Mouse (Mus musculus) macrophage (primary cell): Measurements from ENCODE around the gene Kcnk4. TPM values are rescaled to one million over a fixed set of nuclear protein-coding genes. Genes with fewer than 3 reads are reported as not detected.

Source experiments
- H3K27ac ChIP-seq: fragments of 350-480 bp; formaldehyde crosslinking; 2 replicates; pipeline ENCODE4 v1.9.0; 2021
- H3K36me3 ChIP-seq: fragments of 350-480 bp; formaldehyde crosslinking; 2 replicates; pipeline ENCODE4 v1.9.0; 2021; ENCODE audit errors: inconsistent target
- H3K4me3 ChIP-seq: fragments of 350-480 bp; formaldehyde crosslinking; 2 replicates; pipeline ENCODE4 v1.9.0; 2021; ENCODE audit errors: inconsistent target
- H3K79me2 ChIP-seq: fragments of 350-480 bp; formaldehyde crosslinking; 2 replicates; pipeline ENCODE4 v1.9.0; 2021; ENCODE audit errors: inconsistent target
- WGBS: methylation state at CpG from one replicate; pipeline ENCODE4 v1.1.7; 2026; ENCODE audit warnings: inconsistent platforms; ENCODE audit not compliant: missing documents; 5-methylcytosine and 5-hydroxymethylcytosine counted together
- polyA plus RNA-seq: library from polyadenylated mRNA; stranded (reverse); fragments of 250-400 nt; gene quantifications from 3 replicates; pipeline ENCODE4 v1.2.4, GENCODE M21; 2018; ENCODE audit warnings: inconsistent platforms

The Kcnk4 gene
- polyA plus RNA-seq, 1 experiment from 2014 or later = not detected

- Histone ChIP-seq H3K79me2 (peaks cover 62% of the 10 kb centered on the region), H3K36me3 (peaks cover 11% of the 10 kb centered on the region; the same call in 1 of the 2 replicates), H3K27ac (peak overlapping the region; percentile 72), H3K4me3 (peak overlapping the region; percentile 85)
- 62% methylated on average over 8 of the region's 8 CpGs for WGBS
Observed at GRCm38 (mm10) chr19:6919876-6920740, 14.2 kb downstream of the Kcnk4 start.

GRCm38 (mm10) chr19:6919431-6919830, 14.9 kb downstream of the Kcnk4 start:
- Histone ChIP-seq H3K27ac (no peak overlapping the region), H3K4me3 (no peak overlapping the region), H3K36me3 (peaks cover 11% of the 10 kb centered on the region; the same call in 1 of the 2 replicates), H3K79me2 (peaks cover 69% of the 10 kb centered on the region)

DNA sequence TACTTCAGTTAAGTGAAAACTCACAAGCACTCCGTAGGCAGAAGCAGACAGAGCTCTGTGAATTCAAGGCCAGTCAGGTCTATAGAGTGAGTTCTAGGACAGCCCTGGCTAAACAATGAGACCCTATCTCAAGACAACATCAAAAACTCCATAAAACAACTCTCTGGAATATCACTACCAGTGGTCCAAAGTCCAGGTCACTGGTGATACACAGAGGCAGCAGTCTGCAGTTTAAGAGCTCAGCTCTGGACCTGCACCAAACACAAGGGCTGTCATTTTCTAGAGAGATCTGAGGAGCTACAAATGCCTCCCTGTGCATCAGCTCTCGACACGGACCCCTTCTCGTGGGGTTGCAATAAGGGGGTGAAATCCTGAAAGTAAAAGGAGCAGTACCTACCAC, 16.0 kb downstream of the Kcnk4 start:
- H3K36me3 ChIP-seq = peaks cover 22% of the 10 kb centered on the region; the same call in 1 of the 2 replicates
- WGBS = 89% methylated on average over 4 of the region's 4 CpGs
- H3K27ac ChIP-seq = no peak overlapping the region

GRCm38 (mm10) chr19:6916496-6916895, 17.8 kb downstream of the Kcnk4 start:
- no peak overlapping the region for H3K4me3 ChIP-seq
- WGBS = 91% methylated on average over 4 of the region's 4 CpGs
- peaks cover 33% of the 10 kb centered on the region; the same call in 1 of the 2 replicates for H3K36me3 ChIP-seq
- H3K79me2 ChIP-seq = peaks cover 98% of the 10 kb centered on the region
- no peak overlapping the region for H3K27ac ChIP-seq

More for the DNA sequence above, 16.0 kb downstream of the Kcnk4 start:
- peaks cover 80% of the 10 kb centered on the region for H3K79me2 ChIP-seq
- H3K4me3 ChIP-seq = no peak overlapping the region

DNA sequence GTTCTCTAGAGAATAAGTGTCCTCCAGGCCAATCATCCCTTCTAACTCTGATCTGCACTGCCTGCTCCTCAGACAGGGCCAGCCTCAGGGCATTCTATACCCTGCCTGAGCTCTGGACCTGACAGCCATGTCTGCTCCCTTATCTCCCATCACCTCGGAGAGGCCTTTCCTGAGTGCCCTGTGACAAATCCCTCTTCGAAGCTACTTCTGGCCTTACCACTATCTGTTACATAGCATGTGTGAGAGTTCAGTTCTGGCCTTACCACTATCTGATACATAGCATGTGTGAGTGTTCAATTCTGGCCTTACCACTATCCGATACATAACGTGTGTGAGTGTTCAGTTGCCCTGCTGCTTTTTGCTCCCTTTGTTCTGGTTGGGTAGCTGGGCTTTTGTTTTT, 19.0 kb downstream of the Kcnk4 start:
- Histone ChIP-seq H3K79me2 (peaks cover 95% of the 10 kb centered on the region), H3K36me3 (peaks cover 38% of the 10 kb centered on the region; the same call in 1 of the 2 replicates), H3K4me3 (no peak overlapping the region), H3K27ac (no peak overlapping the region)
- 98% methylated on average over 4 of the region's 4 CpGs for WGBS

DNA sequence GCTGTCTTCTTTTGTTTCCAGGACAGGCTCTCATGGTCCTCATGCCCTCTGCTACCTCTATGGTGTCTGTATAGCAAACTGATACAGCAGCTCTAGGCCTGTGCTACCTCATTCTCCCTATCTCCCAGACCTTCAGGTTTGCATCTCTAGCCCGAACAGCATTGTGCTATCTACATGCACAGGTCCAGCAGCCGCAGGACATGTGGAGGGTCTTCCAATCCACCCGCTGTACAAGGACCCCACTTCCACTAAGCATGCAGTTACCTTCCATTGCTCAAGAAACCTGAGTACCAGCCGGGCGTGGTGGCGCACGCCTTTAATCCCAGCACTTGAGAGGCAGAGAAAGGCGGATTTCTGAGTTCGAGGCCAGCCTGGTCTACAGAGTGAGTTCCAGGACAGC, 19.8 kb downstream of the Kcnk4 start:
- H3K27ac ChIP-seq = no peak overlapping the region
- peaks cover 38% of the 10 kb centered on the region; the same call in 1 of the 2 replicates for H3K36me3 ChIP-seq
- H3K4me3 ChIP-seq = no peak overlapping the region
- peaks cover 87% of the 10 kb centered on the region for H3K79me2 ChIP-seq
- WGBS = 97% methylated on average over 9 of the region's 9 CpGs

- peaks cover 86% of the 10 kb centered on the region for H3K79me2 ChIP-seq
- H3K27ac ChIP-seq = no peak overlapping the region
- H3K4me3 ChIP-seq = no peak overlapping the region
- peaks cover 37% of the 10 kb centered on the region; the same call in 1 of the 2 replicates for H3K36me3 ChIP-seq
- WGBS = 94% methylated on average over 10 of the region's 11 CpGs
Observed at GRCm38 (mm10) chr19:6913991-6914390, 20.3 kb downstream of the Kcnk4 start.

GRCm38 (mm10) chr19:6913036-6913435, 21.3 kb downstream of the Kcnk4 start:
- Histone ChIP-seq H3K79me2 (peaks cover 86% of the 10 kb centered on the region), H3K4me3 (no peak overlapping the region), H3K27ac (no peak overlapping the region), H3K36me3 (peaks cover 28% of the 10 kb centered on the region; the same call in 1 of the 2 replicates)
- 86% methylated on average over 6 of the region's 6 CpGs for WGBS

- H3K27ac ChIP-seq = no peak overlapping the region
- H3K79me2 ChIP-seq = peaks cover 86% of the 10 kb centered on the region
- H3K36me3 ChIP-seq = peaks cover 28% of the 10 kb centered on the region; the same call in 1 of the 2 replicates
- 94% methylated on average over 15 of the region's 15 CpGs for WGBS
- H3K4me3 ChIP-seq = no peak overlapping the region
Observed at GRCm38 (mm10) chr19:6912205-6912970, 21.9 kb downstream of the Kcnk4 start.

- Histone ChIP-seq H3K36me3 (peaks cover 38% of the 10 kb centered on the region), H3K79me2 (peaks cover 84% of the 10 kb centered on the region), H3K27ac (peak overlapping the region; percentile 21), H3K4me3 (peak overlapping the region; percentile 95)
- 88% methylated on average over 18 of the region's 19 CpGs for WGBS
Observed at GRCm38 (mm10) chr19:6911101-6912074, 22.9 kb downstream of the Kcnk4 start.

GRCm38 (mm10) chr19:6910306-6910705, 24.0 kb downstream of the Kcnk4 start:
- WGBS = 2% methylated on average over 28 of the region's 30 CpGs

DNA sequence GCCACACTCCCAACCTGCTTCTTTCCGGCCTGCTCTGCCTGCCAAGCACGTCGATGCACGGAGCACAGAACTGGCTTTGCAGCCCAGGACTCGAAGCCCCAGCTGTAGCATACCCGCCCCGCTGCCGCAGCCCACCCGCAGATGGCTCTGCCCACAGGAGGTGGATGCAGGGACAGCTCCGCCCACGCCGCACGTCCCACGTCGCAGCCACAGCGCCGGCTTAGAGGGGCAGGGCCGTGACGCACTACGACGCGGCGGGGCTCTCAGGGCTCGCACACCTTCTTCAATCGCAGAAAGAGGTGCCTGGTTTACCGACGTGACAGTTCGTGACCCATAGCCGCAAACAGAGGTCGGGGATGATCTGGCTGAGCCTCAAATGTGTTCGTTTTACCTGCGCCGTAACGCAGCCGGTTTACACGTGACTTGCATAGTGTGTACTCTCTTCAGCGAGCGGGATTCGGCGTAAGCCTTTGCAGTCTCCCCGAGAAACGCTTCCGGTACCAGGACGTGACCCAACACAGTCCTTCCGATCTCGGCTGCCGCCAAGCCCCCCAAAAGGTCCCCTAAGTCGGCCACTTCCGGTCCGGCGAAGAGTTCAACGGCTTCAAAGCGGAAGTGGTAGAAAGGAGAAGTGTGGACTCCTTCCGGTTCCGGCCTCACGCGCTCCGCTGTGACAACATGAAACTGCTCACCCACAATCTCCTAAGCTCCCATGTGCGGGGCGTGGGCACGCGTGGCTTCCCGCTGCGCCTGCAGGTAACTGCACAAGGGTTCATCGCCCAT, 24.6 kb downstream of the Kcnk4 start, which contains the start of the genes Trmt112 and Prdx5:
TSS of gene Trmt112 (plus strand) at position 192 of the 783 bp plus-strand sequence.
TSS of gene Prdx5 (minus strand) at position 600 of the 783 bp plus-strand sequence.
- peak within 1 kb of the TSS; percentile 95 for H3K4me3 ChIP-seq
- peaks cover 67% of the 10 kb centered on the region for H3K79me2 ChIP-seq
- peak within 1 kb of the TSS; percentile 98 for H3K27ac ChIP-seq
- 1% methylated on average over 59 of the region's 65 CpGs for WGBS
- H3K36me3 ChIP-seq = peaks cover 41% of the 10 kb centered on the region

More at GRCm38 (mm10) chr19:6910306-6910705, 24.0 kb downstream of the Kcnk4 start:
- H3K36me3 ChIP-seq = peaks cover 41% of the 10 kb centered on the region
- peak overlapping the region; percentile 95 for H3K4me3 ChIP-seq
- peaks cover 73% of the 10 kb centered on the region for H3K79me2 ChIP-seq
- H3K27ac ChIP-seq = peak overlapping the region; percentile 98

- peaks cover 60% of the 10 kb centered on the region for H3K79me2 ChIP-seq
- H3K27ac ChIP-seq = peak overlapping the region; percentile 98
- 6% methylated on average over 11 of the region's 11 CpGs for WGBS
- H3K4me3 ChIP-seq = peak overlapping the region; percentile 95
- H3K36me3 ChIP-seq = peaks cover 36% of the 10 kb centered on the region
Observed at GRCm38 (mm10) chr19:6909021-6909420, 25.3 kb downstream of the Kcnk4 start.
